Mouse (Mus musculus) kidney, adult 8-10 months (tissue): ENCODE results near the gene Map2k6.
A peak's percentile ranks its signal among the peaks of the same experiment; 100 is the strongest.
"Not testable (repeated sequence)": the region's sequence is repeated elsewhere in the genome, so short reads cannot be mapped to it uniquely, and the experiment has no call there.

Experiments
- DNase-seq, 2 experiments: peaks; one replicate each; pipeline ENCODE4 v3.0.0; 2022

Map2k6 gene

DNA sequence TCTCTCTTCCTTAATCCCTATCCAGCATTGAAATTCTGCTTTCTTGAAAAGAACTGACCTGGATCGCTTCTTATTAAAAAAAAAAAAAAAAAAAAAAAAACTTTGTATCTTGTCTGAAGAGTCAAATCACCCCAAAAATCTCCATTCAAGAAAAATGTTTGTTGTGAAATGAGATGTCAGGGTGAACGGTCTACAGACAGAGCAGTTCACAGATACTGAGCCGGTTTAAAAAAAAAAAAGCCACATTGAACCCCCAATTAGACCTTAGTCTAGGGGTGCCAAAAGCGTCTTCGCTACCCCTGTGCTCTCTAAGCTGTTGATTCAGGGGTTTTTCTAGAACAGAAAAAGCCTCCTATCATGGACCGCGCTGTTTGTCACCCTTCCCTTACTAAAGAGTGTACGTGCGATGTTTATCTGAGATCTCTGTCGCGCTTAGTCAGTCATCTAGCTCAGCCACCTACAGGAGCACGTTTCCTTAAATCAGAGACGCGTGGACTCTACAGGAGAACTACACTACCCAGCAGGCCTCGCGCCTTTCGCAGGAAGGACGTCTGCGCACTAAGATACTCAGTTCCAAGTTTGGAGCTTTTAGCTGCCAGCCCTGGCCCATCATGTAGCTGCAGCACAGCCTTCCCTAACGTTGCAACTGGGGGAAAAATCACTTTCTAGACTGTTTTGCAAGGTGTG is at the start of gene Map2k6:
TSS of gene Map2k6 (plus strand) at position 570 of the 687 bp plus-strand sequence.
- DNase-seq: peak; percentile 86

DNA sequence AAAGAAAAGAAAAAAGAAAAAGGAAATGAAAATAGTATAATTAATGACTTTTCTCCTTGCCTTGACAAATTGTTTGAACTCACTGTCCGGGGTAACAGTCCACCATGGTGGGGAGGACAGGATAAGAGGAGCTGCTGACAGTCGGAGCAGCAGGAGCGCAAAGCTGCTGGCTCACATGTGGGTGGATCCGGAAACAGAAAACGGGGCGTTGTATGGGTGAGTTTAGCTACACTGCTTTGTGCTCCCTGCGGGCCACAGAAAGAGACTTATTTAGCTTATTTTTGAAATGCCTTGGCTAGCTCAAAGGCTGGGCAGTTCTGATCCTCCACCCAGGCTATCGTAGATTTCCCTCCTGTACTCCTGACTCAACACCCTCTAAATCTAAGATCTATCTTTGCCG is 44.7 kb upstream of the Map2k6 start:
- no peak for DNase-seq

DNA sequence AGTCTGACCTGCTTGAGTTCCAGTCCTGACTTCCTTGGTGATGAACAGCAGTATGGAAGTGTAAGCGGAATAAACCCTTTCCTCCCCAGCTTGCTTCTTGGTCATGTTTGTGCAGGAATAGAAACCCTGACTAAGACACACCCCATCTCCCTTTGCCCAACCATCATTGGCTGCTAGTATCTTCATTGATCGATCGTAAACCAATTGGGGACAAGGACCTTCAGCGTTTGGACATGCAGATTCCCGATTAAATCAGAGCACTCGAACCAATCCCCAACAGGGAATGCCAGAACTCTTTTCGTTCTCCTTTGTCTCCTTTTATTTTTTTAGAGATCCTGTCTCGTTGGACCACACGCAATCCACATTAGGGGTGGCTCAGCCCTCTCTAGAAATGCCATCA is 43.8 kb upstream of the Map2k6 start:
- not testable (repeated sequence) for DNase-seq

DNA sequence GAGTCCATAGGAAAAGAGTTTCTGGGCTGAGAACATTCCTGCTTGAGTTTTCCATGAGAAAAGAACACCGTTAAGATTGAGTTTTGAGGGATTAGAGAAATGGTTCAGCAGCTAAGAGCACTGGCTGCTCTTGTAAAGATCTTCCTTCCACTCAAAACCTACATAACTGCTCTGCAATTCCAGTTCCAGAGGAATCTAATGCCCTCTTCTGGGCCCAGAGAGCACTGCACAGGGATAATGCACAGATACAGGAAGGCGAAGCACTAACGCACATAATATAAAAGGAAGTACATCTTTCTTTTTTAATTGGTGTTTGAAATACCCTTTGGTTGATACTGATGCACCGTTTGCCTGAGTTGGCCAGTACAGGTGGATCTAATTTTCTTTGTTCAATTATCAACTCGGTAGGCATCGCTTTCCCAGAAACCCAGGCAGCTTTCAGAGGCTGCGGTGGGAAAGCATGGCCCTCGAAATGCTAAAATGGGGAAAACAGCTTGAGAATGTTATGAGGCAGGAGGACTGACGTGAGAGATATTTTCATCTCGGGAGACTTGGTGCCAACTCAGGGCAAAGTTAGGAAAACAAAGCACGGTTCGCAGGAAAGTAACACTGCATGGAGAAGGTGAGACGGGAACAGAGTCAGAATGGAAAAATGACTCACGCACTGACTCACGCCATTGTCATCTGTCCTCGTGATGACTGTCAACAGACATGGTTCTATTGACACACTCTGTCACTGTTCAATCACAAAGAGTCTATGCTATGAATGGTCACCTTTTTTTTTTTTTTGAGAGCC is 41.0 kb upstream of the Map2k6 start:
- DNase-seq: peak in 1 of 2 experiments; percentile 58

DNA sequence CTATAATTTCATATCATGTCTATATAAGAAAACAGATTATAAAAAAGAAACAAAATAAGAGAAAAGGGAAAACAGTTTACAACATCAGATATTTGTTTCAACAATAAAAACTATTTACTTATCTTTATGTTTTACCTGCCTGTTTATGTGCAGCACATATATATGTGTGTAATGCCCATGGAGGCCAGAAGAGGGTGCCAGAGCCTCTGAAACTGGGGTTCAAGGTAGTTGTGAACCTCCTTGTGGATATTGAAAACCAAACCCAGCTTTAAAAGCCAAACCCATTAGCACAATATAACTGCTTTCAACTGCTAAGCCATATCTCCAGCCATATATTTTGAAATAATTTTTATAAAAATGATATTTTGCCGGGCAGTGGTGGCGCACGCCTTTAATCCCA is 33.9 kb upstream of the Map2k6 start:
- peak; percentile 63 to 85 for DNase-seq

DNA sequence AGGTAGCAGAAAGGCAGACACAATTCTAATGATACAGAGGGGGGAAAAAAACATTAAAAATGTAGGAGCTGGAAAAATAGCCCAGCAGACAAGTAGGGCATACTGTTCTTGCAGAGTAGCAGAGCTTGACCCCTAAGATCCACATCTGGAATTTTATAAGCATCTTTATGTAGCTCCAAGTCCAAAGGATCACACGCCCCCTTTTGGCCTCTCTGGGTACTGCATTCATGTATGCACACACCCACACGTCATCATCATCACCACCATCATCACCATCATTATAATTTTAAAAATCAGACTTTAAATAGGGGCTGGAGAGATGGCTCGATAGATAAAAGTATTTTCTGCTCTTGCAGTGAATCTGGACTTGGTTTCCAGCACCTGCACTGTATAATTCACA is 32.0 kb upstream of the Map2k6 start:
- no peak for DNase-seq

DNA sequence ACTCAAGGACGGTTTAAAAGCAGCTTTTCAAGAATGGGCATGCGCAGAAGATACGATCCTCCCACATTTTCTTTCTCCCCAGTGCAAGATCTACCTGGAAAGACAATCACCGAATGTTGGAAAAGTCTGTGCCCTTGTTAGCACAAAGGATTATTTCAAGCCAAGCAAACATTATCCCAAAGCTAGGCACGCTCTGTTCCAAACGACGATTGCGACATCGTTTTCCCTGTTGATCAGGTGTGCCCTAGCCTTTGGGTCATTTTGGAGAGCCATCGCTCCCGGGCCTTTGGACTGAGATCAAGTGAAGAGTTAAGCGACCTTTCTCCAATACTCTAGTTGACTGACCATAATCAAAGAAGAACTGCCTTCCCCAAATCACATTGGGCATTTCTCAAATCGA is 31.3 kb upstream of the Map2k6 start:
- DNase-seq: peak in 1 of 2 experiments; percentile 42

DNA sequence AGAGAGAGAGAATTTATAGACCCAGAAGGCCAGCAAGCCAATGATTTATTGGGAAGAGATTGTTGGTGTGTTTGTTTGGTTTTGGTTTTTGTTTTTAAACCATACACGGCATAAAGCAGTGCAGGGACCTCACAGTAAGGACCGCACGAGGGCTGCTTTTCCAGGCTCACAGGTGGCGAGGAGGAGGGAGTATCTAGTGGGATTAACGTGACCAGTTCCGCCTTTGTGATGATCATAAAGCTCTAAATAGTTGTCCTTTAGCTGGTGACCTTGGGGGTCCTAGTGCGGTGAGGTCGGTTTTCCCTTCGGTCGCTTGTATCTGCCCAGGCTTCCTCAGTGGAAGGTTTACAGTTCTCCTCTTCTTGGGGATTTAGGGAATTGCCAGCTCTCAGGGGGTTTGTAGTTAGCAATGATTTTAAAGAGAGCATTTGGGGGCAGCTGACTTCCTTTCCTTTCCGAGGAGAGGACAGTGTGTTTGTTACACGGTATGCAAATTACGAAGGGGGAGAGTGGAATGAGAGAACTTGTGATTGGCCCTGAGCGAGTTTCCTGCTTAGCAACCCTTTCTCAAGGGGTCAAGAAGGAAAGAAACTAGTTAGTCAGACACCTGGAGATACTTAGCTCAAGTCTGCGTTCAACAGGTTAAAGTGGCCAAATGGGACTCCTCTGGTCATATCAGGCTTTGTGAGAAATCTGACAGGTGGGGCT is 29.5 kb upstream of the Map2k6 start:
- DNase-seq: peak; percentile 45 to 53

DNA sequence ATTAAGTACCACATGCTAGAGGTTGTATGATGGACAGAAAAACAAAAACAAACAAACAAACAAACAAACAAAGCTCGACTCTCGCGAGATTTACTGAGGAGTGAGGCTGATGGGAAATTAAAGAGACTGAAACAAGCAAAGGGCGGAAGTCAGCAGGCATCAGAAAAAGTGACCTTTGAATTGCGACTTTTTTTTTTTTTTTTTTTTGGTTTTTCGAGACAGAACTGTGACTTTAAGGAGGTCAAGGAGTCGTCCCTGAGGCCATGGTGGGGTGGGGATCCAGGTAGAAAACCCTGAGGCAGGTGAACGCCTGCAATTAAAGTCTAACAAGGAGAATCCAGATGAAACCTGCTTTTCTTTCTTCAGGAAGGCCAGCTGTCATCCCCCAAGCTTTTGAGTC is 27.1 kb upstream of the Map2k6 start:
- DNase-seq: no peak

DNA sequence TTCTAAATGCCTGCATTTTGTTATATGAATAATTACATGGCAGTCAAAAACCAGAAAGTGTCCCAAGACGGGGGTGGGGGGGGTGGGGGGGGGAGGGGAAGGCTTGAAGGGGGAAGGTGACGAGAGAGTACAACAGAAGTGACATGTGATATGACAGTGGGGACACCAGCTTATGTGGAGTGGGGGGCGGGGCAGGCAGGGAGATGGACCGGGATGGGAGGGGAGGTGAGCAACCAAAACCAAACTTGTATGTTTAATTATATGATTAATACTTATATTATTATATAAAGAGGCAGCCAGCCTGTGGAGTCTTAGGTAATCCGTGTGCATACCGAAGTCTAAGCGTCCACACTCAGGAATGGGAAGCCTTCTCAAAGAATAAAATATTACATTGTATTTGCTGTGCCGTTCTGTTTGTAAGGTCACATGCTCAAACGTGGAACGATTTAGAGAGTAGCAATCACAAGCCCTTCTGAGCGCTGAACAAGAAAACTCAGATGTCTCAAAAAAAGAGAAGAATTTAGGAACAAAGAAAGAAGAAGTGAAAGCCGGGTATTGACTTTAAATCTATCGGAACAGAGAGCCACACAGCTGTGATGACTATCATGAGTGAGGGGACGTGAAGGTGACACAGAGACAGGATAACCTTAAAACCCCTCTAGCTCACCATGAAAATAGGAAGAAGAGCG is 26.5 kb upstream of the Map2k6 start:
- DNase-seq: no peak

DNA sequence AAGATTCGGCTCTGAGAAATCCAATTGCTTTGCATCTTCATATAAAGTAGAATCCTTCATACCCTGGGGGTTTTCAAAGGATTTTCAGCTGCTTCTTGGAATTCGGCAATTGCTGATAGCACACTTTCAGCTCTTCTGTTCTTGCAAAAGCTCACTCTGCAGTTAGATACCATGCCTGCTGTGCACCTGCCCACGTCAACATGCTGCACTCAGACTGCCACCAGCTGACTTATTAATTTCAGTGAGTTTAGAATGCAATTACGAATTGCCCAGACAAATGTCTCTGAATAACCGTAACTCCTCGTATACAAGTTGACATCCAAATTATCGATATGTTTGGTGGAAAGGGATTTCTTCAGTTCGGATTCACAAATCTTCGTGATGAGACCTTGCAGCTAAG is 24.9 kb upstream of the Map2k6 start:
- no peak for DNase-seq

DNA sequence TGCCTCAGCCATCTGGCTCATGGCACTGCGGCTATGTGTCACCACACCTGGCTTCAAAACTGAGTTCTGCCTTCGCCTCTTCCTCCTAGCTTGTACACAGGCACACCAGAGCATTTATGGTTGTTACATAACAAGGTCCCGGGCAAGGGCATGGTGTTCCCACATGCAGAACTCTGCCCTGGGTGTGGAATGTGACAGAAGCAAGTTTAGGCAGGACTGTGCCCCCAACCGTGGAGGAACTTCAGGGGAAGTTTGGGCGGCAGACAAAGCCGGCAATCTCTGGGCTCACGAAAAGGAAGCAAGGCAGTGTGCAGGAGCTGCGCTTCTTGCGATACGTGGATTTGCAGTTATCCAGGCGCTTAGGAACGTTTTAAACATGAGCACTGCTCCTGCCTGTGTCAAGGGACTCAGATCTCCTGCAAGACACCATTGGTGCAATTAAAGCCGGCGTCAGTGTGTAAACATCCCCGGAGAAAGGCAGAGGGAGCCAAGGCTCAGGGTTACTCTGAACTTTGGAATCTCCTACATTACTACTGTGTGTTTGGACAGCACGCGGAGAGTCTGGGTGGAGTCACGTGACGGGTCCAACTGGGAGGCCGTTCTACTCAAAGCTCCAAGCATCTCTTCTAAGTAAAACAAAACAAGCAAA is 19.1 kb upstream of the Map2k6 start:
- DNase-seq: peak; percentile 92 to 96

DNA sequence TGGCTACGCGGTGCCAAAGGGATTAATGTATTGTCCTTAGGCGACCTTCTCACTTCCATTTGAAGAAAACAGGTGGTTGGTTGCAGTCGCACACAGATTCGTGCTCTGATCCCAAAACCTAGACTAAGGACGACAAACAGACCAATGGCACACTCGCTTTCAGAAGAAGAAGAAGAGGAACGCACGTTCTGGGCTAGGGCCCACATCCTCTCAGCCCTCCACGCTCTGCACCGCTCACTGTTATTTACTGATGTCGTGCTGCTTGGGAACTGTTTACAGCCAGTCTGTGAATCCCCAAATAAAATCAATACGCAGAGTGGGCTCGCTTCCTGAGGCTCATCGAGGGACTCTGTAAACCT is 18.6 kb upstream of the Map2k6 start:
- DNase-seq: no peak

DNA sequence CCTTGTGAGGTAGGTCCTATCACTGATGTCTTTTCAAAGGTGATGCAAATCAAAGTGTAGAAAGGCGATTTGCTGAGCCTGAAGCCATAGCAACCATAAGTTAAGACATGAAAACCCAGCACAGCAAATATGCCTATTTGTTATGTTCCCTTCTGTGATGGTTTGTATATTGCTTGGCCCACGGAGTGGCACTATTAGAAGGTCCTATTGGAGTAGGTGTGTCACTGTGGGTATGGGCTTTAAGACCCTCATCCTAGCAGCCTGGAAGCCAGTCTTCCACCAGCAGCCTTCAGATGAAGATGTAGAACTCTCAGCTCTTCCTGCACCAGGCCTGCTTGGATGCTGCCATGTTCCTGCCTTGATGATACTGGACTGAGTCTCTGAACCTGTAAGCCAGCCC is 13.4 kb upstream of the Map2k6 start:
- DNase-seq: no peak

DNA sequence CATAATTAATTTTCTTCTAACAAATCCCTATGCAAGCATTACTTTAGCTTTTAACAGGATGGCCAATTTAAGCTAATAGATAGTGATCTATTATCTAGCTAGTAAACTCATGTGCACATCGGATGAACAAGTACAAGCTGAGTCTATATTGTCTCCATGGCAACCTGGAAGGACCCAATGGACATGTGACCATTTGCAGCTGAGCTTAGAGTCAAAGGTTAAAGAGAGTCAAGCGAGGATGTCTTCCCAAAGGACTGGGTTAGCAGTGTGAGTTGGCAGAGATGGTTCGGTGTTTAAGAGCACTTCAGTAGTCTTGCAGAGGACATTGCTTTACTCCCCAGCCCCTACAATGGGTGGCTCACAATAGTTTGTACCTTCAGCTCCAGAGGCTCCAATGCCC is 6.2 kb upstream of the Map2k6 start:
- DNase-seq: peak in 1 of 2 experiments; percentile 39

DNA sequence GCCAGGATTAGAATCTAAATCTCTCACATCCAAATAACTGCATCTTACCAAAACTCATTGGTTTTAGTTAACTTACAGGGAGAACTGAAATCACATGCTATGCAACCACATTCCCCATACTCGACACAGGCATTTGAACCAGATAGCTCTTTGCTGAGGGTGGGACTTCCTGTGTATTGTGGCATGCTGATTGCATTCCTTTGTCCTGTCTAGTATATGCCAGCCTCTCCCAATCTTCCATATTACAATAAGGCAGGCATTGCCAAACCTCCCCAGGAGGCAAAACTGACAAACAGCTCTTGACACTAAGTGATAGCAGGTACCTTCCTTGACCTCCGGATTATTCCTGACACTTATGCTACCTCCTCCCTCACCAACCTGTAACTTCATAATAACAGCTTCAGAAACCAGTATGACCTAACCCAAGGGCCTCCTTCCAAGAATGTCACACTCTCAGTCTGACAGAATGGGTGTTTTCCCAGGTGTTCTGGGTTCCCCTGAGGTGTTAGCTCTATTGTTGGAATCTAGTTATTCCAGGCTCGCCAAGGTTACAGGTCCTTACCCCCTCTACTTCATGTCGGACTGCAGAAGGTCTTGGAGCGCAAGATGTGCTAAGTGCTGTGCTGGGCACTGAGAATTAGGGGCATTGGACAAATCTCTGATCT is 4.0 kb upstream of the Map2k6 start:
- DNase-seq: no peak

DNA sequence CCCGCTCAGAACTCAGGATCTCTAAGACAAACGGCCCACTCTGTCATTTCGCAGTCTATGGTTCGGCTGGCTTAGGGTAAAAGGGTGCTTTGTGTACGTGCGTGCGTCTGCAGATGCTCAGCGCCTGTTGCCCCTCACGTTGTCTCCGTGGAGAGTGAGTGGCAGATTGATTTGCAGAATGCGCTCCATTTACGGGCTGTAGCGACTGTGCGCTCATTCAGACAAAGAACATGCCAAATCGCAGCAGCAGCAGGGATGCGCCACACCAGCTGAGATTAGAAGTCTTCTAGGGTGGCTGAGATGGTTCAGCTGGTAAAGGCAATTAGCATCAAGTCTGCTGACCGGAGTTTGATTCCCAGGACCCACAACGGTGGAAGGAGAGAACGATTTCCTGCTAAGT is 2.8 kb upstream of the Map2k6 start:
- DNase-seq: no peak

DNA sequence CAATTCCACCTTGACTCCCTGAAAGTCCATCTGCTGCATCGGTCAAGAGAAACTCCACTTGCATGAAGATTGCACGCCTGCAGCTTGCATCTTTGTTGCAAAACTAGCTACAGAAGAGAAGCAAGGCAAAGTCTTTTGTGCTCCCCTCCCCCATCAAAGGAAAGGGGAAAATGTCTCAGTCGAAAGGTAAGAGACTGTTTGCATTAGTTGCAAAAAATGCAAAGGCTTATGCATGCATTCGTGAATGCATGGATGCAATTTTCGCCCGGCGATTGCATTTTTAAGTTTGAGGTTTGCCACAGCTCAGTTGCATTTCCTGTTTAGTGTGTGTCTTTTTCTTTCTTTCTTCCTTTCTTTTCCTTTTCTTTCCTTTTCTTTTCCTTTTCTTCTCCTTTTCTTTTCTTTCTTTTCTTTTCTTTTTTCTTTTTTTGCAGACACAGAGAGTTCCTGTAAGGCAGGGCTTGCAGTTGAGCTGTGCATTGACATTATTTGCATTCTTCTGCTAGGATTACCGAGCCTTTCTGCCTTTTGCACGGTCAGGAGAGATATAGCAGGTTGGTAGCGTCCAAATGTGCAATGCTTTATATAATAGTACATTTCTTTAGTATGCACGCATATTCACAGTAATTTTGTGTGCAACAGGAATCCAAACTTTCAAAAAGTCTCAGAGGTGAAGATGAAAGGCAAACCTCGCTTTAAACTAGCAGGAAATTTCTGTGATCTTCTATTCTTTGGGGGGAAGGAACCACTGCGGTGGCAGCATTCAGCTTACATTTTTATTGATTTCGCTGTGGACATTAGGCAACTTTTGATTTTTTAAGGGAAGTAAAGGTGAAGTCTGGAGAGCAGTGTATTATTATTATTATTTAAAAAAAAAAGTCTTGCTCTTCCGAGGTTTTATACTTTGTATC is 573 bp downstream of the Map2k6 start:
- no peak for DNase-seq

DNA sequence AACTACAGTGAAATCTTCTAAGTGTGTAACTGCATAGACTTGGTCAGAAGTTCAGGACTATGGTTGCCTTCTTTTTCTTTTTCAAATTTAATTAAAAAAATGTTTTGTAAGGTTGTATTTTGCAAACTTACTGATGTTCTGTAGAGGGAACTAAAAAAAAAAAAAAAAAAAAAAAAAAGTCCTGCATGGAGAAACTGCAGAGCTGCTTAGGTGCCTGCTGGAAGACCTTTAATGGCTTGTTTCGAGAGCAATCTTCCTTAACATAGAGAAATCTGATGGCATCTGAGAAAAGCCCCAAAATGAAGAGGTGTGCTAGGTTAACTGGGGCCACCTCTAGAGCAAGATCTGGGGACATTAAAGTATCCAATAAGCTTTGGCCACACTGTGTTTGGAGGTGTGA is 1.4 kb downstream of the Map2k6 start:
- DNase-seq: no peak

DNA sequence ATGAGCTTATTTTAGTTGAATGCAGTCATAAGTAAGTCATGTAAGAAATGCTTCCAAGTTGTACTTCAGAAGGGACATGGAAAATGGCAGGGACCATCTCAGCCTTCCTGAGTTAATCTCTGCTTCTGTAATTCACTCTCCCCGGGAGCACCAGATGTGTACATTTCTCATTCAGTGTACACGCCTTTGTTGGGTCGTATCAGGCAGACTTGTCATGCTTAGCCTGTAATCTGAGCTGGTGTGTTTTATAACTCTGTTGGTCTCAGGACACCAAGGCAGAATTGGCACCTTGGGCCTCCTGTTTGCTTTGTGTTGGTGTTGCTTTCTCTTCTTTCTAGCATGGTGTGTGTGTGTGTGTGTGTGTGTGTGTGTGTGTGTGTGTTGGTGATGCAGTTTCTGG is 3.7 kb downstream of the Map2k6 start:
- no peak for DNase-seq

DNA sequence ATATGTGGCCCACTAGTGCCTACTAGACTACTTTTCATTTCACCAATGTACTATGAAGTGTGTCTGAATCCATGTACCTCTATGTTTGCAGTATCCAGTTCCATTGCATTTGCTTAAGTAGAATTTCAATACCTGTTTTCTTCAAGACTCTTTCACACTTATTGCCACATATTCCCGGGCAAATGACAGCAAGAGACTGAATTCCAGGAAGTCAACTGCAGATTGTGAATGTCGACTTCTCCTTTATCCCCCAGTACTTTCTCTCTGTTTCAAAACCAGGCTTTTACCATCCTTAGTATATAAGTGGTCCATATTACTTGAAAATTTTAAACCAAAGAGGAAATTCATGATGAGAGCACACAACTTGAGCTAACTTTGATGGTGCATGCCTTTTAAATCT is 4.7 kb downstream of the Map2k6 start:
- DNase-seq: no peak
